Mouse (Mus musculus) ES-E14 (cell line): ENCODE results near the gene Gm11939. TPM values are rescaled to one million over a fixed set of nuclear protein-coding genes. Genes with fewer than 3 reads are reported as not detected.

ENCODE experiments used
- DNase-seq: peaks from one replicate; pipeline ENCODE4 v3.0.0-alpha.2; 2013; ENCODE audit warnings: low read depth, low spot score
- H3K27ac ChIP-seq: 2 replicates; pipeline ENCODE4 v1.5.1; 2012; ENCODE audit warnings: low read depth, mild to moderate bottlenecking, low read length, moderate library complexity, mixed read lengths; ENCODE audit not compliant: poor library complexity, insufficient read depth, severe bottlenecking
- H3K36me3 ChIP-seq: 2 replicates; pipeline ENCODE4 v1.6.1; 2012; ENCODE audit warnings: mild to moderate bottlenecking, low read length, moderate library complexity, mixed read lengths; ENCODE audit not compliant: control insufficient read depth, poor library complexity, insufficient read depth, severe bottlenecking
- H3K4me1 ChIP-seq, 2 experiments: fragments of 150-350 bp in 1 of 2; sonication (generic) in 1 of 2; 2 replicates each; pipeline ENCODE4 v1.6.1; 2012; ENCODE audit warnings: low read length in 2 of 2, mild to moderate bottlenecking in 1 of 2, mixed read lengths in 1 of 2; ENCODE audit not compliant: control insufficient read depth in 2 of 2, insufficient read depth in 2 of 2, poor library complexity in 1 of 2
- H3K4me3 ChIP-seq, 2 experiments: fragments of 150-350 bp in 1 of 2; sonication (generic) in 1 of 2; 2 replicates each; pipeline ENCODE4 v1.5.1; 2012; ENCODE audit warnings: low read length in 2 of 2, low read depth in 1 of 2, mild to moderate bottlenecking in 1 of 2, mixed read lengths in 1 of 2; ENCODE audit not compliant: insufficient read depth in 1 of 2, poor library complexity in 1 of 2, severe bottlenecking in 1 of 2
- H3K9ac ChIP-seq: 2 replicates; pipeline ENCODE4 v1.6.1; 2012; ENCODE audit warnings: low read depth, mild to moderate bottlenecking, low read length, mixed read lengths; ENCODE audit not compliant: poor library complexity, insufficient read depth, severe bottlenecking
- H3K9me3 ChIP-seq: fragments of 150-350 bp; sonication (generic); 2 replicates; pipeline ENCODE4 v1.6.1; 2012; ENCODE audit warnings: low read depth, mild to moderate bottlenecking, low read length; ENCODE audit not compliant: control insufficient read depth, insufficient read depth
- CHD2 ChIP-seq: IDR thresholded peaks from 2 replicates; pipeline ENCODE4 v1.6.1; 2014; ENCODE audit warnings: mild to moderate bottlenecking, low read depth, low read length, inconsistent platforms
- HCFC1 ChIP-seq: IDR thresholded peaks from 2 replicates; pipeline ENCODE4 v1.6.1; 2012; ENCODE audit warnings: low read length, inconsistent platforms, borderline replicate concordance; ENCODE audit not compliant: insufficient read depth
- MAFK ChIP-seq: IDR thresholded peaks from 2 replicates; pipeline ENCODE4 v1.6.1; 2014; ENCODE audit warnings: mild to moderate bottlenecking, low read depth, low read length, inconsistent platforms; ENCODE audit not compliant: insufficient read depth
- ZC3H11A ChIP-seq: IDR thresholded peaks from 2 replicates; pipeline ENCODE4 v1.6.1; 2012; ENCODE audit warnings: low read depth, mild to moderate bottlenecking, inconsistent platforms, low read length, borderline replicate concordance
- ZNF384 ChIP-seq: IDR thresholded peaks from 2 replicates; pipeline ENCODE4 v1.6.1; 2012; ENCODE audit warnings: low read depth, low read length, inconsistent platforms
- in situ Hi-C, 2 experiments: fragments of 600-800 bp; cut with MboI; formaldehyde crosslinking; loops; one replicate each; pipeline ENCODE4 v1.15.1; 2025; ENCODE audit warnings: low sequenced_read_pairs in 2 of 2, inconsistent platforms in 1 of 2; ENCODE audit not compliant: unreplicated experiment in 2 of 2
- total RNA-seq: library from RNA; depleted of rRNA; stranded (reverse); fragments of 300-350 nt; gene quantifications from 2 replicates; pipeline ENCODE4 v1.2.3, GENCODE M21; 2012

The Gm11939 gene
- total RNA-seq, 1 experiment: not detected

DNA sequence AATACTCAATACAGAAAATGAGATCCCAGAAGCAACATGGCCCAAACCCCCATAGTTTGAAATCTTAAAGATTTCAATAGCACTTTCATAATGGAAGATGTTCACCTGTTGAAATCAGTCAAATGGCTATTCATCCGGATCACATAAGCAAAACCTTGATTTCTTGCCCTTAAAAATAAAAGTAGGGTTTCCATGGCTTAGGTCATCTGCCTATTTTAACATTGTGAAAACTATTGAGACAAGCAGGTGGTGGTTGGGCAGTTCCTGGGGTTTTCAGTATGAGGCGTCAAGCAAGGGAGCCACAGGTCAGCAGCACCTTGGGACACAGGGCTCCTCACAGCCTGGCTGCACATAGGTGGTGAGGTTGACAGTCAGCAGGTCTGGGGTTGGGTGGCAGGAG is 3.1 kb downstream of the Gm11939 start:
- in situ Hi-C loops: no loop called here
- Histone ChIP-seq H3K27ac (no peak overlapping the region), H3K4me3 (no peak overlapping the region), H3K9me3 (no peaks in the 10 kb centered on the region), H3K36me3 (no peaks in the 10 kb centered on the region), H3K9ac (no peak overlapping the region), H3K4me1 (no peaks in the 10 kb centered on the region)
- TF ChIP-seq HCFC1 (no peak), CHD2 (no peak), ZC3H11A (no peak), MAFK (no peak), ZNF384 (no peak)
- DNase-seq: no peak

DNA sequence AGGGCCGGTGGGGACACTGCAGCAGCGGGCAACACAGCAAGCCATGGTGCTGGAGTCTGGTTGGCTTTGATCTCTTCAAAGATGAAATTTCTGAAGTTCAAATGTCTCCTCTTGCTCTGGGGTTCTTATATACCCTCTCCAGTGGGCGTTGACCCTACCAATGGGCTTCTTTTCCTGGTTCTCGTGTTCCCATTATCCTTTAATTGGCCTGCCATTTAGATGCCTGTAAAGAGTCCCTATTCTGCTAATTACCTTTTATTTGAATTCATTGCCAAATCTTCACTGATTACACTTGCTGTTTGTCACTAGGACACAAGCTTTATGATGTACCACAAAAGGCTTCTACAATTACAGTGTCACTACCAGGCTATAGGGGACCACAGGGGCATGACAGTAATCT is 8.5 kb downstream of the Gm11939 start, which contains the start of gene Krtap3-3:
Gene Krtap3-3, minus strand, starts transcription at position 101 of the 400 bp plus-strand sequence.
- Histone ChIP-seq H3K4me1 (no peaks in the 10 kb centered on the region), H3K4me3 (no peak within 1 kb of the TSS), H3K9ac (no peak within 1 kb of the TSS), H3K36me3 (no peaks in the 10 kb centered on the region), H3K9me3 (no peaks in the 10 kb centered on the region), H3K27ac (no peak within 1 kb of the TSS)
- TF ChIP-seq CHD2: no peak
- no peak for TF ChIP-seq ZNF384
- no peak for TF ChIP-seq MAFK
- DNase-seq: no peak
- in situ Hi-C loops: no loop called here

DNA sequence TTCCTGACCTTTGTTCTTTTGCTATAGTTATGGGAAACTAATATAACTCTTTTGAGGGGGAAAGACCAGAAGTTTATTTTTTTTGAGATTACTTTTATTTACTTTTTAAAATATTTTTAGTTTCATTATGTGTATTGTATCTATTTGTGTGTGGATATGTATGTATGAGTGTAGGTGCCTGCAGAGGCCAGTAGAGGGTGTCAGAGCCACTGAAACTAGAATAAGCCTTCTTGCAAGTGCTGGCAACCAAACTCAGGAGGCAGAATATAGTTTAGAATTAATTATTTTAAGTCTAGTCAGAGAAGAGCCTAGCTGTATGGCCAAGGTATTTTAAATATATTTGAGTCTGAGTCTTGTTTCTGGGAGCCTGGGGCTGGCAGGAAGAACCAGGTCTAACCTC is 11.4 kb downstream of the Gm11939 start:
- no peaks in the 10 kb centered on the region for H3K9me3 ChIP-seq
- DNase-seq: peak; percentile 17
- no peaks in the 10 kb centered on the region for H3K4me1 ChIP-seq
- in situ Hi-C loops: no loop called here
- TF ChIP-seq ZC3H11A (peak; percentile 54; the same call in 1 of the 2 replicates), MAFK (no peak)
- H3K27ac ChIP-seq: no peak overlapping the region
- no peak overlapping the region for H3K4me3 ChIP-seq
- no peak overlapping the region for H3K9ac ChIP-seq
- H3K36me3 ChIP-seq: no peaks in the 10 kb centered on the region

DNA sequence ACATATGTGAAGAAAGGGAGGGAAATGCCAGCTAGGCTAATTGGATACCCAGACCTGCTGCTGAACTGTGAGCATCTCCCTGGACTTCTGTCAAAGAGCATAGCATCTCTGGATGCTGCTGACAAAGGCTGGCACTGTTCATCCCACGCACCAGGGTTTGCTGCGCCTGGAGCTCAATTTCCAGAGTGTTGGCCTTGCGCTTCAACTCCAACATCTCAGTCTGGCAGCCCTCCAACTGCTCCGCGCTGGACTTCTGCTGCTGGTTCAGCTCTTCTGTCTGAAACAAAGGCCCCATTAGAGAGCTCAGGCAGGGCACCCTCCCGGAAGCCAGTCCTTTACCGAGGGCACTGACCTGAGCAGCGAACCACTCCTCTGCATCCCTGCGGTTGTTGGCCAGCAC is 19.5 kb downstream of the Gm11939 start:
- H3K9me3 ChIP-seq: no peaks in the 10 kb centered on the region
- H3K9ac ChIP-seq: no peak overlapping the region
- no peak overlapping the region for H3K27ac ChIP-seq
- no peaks in the 10 kb centered on the region for H3K4me1 ChIP-seq
- no peaks in the 10 kb centered on the region for H3K36me3 ChIP-seq
- DNase-seq: no peak
- H3K4me3 ChIP-seq: no peak overlapping the region
- in situ Hi-C loops: no loop called here
- TF ChIP-seq ZC3H11A (no peak), ZNF384 (no peak), CHD2 (no peak), MAFK (no peak), HCFC1 (no peak)

DNA sequence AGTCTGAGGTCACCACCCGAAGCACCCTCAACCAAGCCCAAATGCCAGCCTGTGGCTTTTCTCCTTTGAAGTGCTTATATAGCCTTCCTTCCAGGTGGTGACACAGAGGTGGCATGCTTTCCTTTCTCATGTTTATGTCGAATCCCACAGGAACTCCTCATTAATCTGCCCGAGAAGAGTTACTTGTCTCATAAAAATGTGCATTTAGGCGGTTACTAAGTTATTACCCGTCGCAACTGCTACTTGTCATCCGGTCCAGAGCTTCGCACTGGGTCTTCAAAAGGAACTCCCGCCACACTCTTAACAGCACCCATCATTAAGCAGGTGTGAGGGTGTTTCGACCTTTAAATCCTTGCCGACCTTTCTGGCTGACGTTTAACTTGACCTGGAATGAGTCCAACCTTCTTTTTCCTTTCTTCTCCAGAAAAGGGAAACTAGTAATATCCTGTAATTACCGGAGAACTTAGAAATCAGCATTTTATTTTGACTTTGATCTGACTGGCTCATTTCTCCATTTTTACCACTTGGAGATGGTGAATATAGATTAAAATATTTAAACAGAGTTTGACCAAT is 37.9 kb downstream of the Gm11939 start, which contains the start of gene Krt39:
Gene Krt39, minus strand, starts transcription at position 51 of the 573 bp plus-strand sequence.
- H3K4me1 ChIP-seq: no peaks in the 10 kb centered on the region
- H3K9ac ChIP-seq: no peak within 1 kb of the TSS
- no peaks in the 10 kb centered on the region for H3K9me3 ChIP-seq
- DNase-seq: no peak
- no peak within 1 kb of the TSS for H3K4me3 ChIP-seq
- no peaks in the 10 kb centered on the region for H3K36me3 ChIP-seq
- no peak within 1 kb of the TSS for H3K27ac ChIP-seq
- in situ Hi-C loops: no loop called here
- TF ChIP-seq MAFK: no peak
- TF ChIP-seq HCFC1: no peak
- no peak for TF ChIP-seq CHD2
- TF ChIP-seq ZC3H11A: no peak
- TF ChIP-seq ZNF384: no peak
